Mouse (Mus musculus): ENCODE measurements around the gene Cdh4.

DNA sequence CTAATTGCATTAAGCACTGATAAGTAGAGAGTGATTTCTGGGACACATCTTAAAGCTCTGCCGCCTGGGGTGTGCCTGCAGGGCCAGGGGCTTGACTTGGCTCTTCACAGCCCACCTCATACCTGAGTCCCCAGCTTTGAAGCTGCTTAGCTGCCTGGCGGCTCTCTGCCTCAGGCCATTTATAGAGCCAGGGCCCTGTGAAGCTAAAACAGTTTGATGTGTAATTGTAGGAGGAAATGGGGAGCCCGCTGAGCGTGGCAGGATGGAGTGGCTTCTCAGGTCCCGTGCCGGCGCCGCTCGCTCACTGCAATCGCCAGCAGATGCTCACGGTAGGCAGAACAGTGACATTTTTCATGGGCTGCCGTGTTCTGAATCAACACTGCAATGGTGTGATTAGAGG, 123.4 kb downstream of the Cdh4 start:
- TF ChIP-seq MAFK (IDR thresholded peaks at IDR 0.05; ENCODE audit: insufficient read depth, low read depth, low read length), result no peak
- TF ChIP-seq CHD2 (IDR thresholded peaks at IDR 0.05; ENCODE audit: low read depth, low read length), result no peak
- TF ChIP-seq ZNF384 (IDR thresholded peaks at IDR 0.05; ENCODE audit: low read depth, low read length), result no peak
- TF ChIP-seq HCFC1 (IDR thresholded peaks at IDR 0.05; ENCODE audit: borderline replicate concordance, insufficient read depth, low read length), result no peak
- TF ChIP-seq ZC3H11A (IDR thresholded peaks at IDR 0.05; ENCODE audit: borderline replicate concordance, low read depth, low read length), result no peak
